Mouse (Mus musculus): ENCODE measurements at regions not wholly inside any gene's neighbourhood (a gene's known extent, or its start where the extent isn't known, plus 50 kb on each side); places are given as distances from the start of the nearest gene placed in this dataset.

DNA sequence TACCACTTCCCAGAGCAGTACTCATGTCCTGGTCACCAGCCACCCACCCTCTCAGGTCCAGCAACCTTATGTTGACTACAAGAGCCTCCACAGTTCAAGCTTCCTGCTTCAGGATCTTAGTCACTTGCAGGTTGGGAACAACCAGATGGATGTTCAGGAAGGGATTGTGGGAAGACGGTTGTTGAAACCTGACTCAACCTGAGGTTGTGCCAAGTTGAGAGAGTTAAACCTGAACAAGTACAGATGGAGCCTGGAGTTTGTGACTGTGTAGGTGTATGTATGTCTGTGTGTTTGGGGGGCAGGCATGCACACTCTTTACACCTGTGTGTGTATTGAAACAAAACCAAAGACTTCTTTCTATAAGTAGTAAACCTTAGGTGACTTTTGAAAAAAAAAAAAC lies 802.9 kb upstream of the Tmem132c start:
- TF ChIP-seq CTCF (IDR thresholded peaks at IDR 0.05; ENCODE audit: insufficient read depth, low read length) (no peak), POLR2A (IDR thresholded peaks at IDR 0.05; ENCODE audit: borderline replicate concordance, extremely low read depth, low read depth, low read length) (no peak)
